Mouse (Mus musculus) forebrain, embryonic 11.5 days (tissue): ENCODE results near the gene Cttn. TPM values are rescaled to one million over a fixed set of nuclear protein-coding genes. Genes with fewer than 3 reads are reported as not detected.

Source experiments
- ATAC-seq: fragments of 200-750 bp; cut with Nextera tagmentation; replicated peaks from 2 replicates; pipeline ENCODE4 v1.8.0; 2017; ENCODE audit warnings: moderate TSS enrichment; ENCODE audit not compliant: low FRiP score
- DNase-seq: peaks from one replicate; pipeline ENCODE4 v3.0.0-alpha.2; 2017; ENCODE audit warnings: low spot score
- H3K27ac ChIP-seq: fragments of 300-500 bp; sonication (generic); 2 replicates; pipeline ENCODE4 v1.5.1; 2014; ENCODE audit warnings: low read depth, low read length
- H3K27me3 ChIP-seq: fragments of 300-500 bp; sonication (generic); 2 replicates; pipeline ENCODE4 v1.6.1; 2014; ENCODE audit warnings: mild to moderate bottlenecking, low read length, mixed read lengths; ENCODE audit not compliant: control insufficient read depth, insufficient read depth
- H3K36me3 ChIP-seq: fragments of 300-500 bp; sonication (generic); 2 replicates; pipeline ENCODE4 v1.6.1; 2014; ENCODE audit warnings: mild to moderate bottlenecking, low read length, moderate library complexity, mixed read lengths; ENCODE audit not compliant: control insufficient read depth, insufficient read depth
- H3K4me1 ChIP-seq: fragments of 300-500 bp; sonication (generic); replicated peaks from 2 replicates; pipeline ENCODE4 v1.6.1; 2014; ENCODE audit warnings: low read length, mixed read lengths; ENCODE audit not compliant: control insufficient read depth, insufficient read depth
- H3K4me2 ChIP-seq: fragments of 300-500 bp; sonication (generic); 2 replicates; pipeline ENCODE4 v1.6.1; 2014; ENCODE audit warnings: low read depth, mild to moderate bottlenecking, low read length, moderate library complexity, mixed read lengths; ENCODE audit not compliant: severe bottlenecking
- H3K4me3 ChIP-seq: fragments of 300-500 bp; sonication (generic); 2 replicates; pipeline ENCODE4 v1.5.1; 2014; ENCODE audit warnings: low read depth, low read length
- H3K9ac ChIP-seq: fragments of 300-500 bp; sonication (generic); 2 replicates; pipeline ENCODE4 v1.6.1; 2014; ENCODE audit warnings: low read length
- H3K9me3 ChIP-seq: fragments of 300-500 bp; sonication (generic); 2 replicates; pipeline ENCODE4 v1.6.1; 2016; ENCODE audit warnings: low read length, mixed read lengths; ENCODE audit not compliant: control insufficient read depth
- WGBS: fragments of 180-500 bp; shearing (Covaris S2); extraction: QIAGEN DNeasy Blood & Tissue Kit; methylation state at CpG from one replicate; pipeline ENCODE4 v1.1.7; 2014; 5-methylcytosine and 5-hydroxymethylcytosine counted together
- polyA plus RNA-seq: library from polyadenylated mRNA; unstranded; fragments of >200 nt; fragmentation: Nextera tagmentation; extraction: Ambion mirVana; gene quantifications from 2 replicates; pipeline ENCODE4 v1.2.1, GENCODE M21; 2014

The Cttn gene
- polyA plus RNA-seq, 1 experiment from 2014 or later: 183 TPM

- DNase-seq: no peak
- Histone ChIP-seq H3K27ac (no peak overlapping the region), H3K9me3 (no peaks in the 10 kb centered on the region), H3K4me2 (no peak overlapping the region), H3K9ac (no peak overlapping the region), H3K4me3 (no peak overlapping the region), H3K36me3 (no peaks in the 10 kb centered on the region), H3K27me3 (no peaks in the 10 kb centered on the region), H3K4me1 (no peaks in the 10 kb centered on the region)
- no peak for ATAC-seq
- WGBS: 80% methylated on average over 4 of the region's 4 CpGs
These were observed 63.1 kb downstream of the Cttn start for GRCm38 (mm10) chr7:144407675-144408074.

- no peak overlapping the region for H3K9ac ChIP-seq
- H3K36me3 ChIP-seq: no peaks in the 10 kb centered on the region
- WGBS: 79% methylated on average over 4 of the region's 4 CpGs
- H3K27me3 ChIP-seq: no peaks in the 10 kb centered on the region
- no peak overlapping the region for H3K4me2 ChIP-seq
- no peaks in the 10 kb centered on the region for H3K4me1 ChIP-seq
- no peak overlapping the region for H3K4me3 ChIP-seq
- no peak for ATAC-seq
- DNase-seq: no peak
- no peak overlapping the region for H3K27ac ChIP-seq
- H3K9me3 ChIP-seq: no peaks in the 10 kb centered on the region
These were observed 68.3 kb downstream of the Cttn start for GRCm38 (mm10) chr7:144402492-144402891.

- WGBS: 83% methylated on average over 6 of the region's 6 CpGs
- H3K36me3 ChIP-seq: no peaks in the 10 kb centered on the region
- no peaks in the 10 kb centered on the region for H3K27me3 ChIP-seq
- no peak overlapping the region for H3K4me2 ChIP-seq
- DNase-seq: no peak
- no peak overlapping the region for H3K4me3 ChIP-seq
- ATAC-seq: no peak
- no peaks in the 10 kb centered on the region for H3K4me1 ChIP-seq
- H3K9me3 ChIP-seq: no peaks in the 10 kb centered on the region
- no peak overlapping the region for H3K9ac ChIP-seq
- no peak overlapping the region for H3K27ac ChIP-seq
These were observed 79.1 kb downstream of the Cttn start for GRCm38 (mm10) chr7:144391727-144392126.

- Histone ChIP-seq H3K4me1 (no peaks in the 10 kb centered on the region), H3K9me3 (no peaks in the 10 kb centered on the region), H3K4me2 (no peak overlapping the region), H3K27me3 (no peaks in the 10 kb centered on the region), H3K27ac (no peak overlapping the region), H3K9ac (no peak overlapping the region), H3K4me3 (no peak overlapping the region), H3K36me3 (no peaks in the 10 kb centered on the region)
- ATAC-seq: no peak
- DNase-seq: no peak
- 53% methylated on average over 8 of the region's 8 CpGs for WGBS
These were observed 80.1 kb downstream of the Cttn start for GRCm38 (mm10) chr7:144390676-144391075.

- no peak overlapping the region for H3K4me2 ChIP-seq
- H3K36me3 ChIP-seq: no peaks in the 10 kb centered on the region
- no peak for DNase-seq
- H3K9ac ChIP-seq: no peak overlapping the region
- no peak overlapping the region for H3K4me3 ChIP-seq
- no peaks in the 10 kb centered on the region for H3K9me3 ChIP-seq
- no peak overlapping the region for H3K27ac ChIP-seq
- 89% methylated on average over 2 of the region's 2 CpGs for WGBS
- no peak for ATAC-seq
- H3K4me1 ChIP-seq: no peaks in the 10 kb centered on the region
- no peaks in the 10 kb centered on the region for H3K27me3 ChIP-seq
These were observed 81.1 kb downstream of the Cttn start for GRCm38 (mm10) chr7:144389704-144390103.

DNA sequence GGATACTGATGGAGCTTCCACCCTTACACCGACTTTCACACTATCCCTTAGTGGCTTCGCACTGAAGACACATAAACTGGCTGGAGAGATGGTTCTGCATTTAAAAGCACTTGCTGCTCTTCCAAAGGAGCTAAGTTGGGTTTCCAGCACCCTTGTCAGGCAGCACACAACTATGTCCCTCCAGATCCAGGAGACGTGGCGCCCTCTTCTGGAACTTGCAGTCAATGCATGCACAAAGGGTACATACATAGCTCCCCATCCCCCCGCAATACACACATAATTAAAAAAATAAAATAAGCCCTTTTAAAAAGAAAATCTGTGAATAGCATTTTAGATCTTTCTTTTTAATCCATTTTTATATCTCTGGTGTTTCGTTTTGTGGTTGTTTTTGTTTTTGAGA lies 83.3 kb downstream of the Cttn start:
- ATAC-seq: no peak
- H3K9ac ChIP-seq: no peak overlapping the region
- no peaks in the 10 kb centered on the region for H3K4me1 ChIP-seq
- no peak overlapping the region for H3K27ac ChIP-seq
- WGBS: 86% methylated on average over 6 of the region's 6 CpGs
- no peaks in the 10 kb centered on the region for H3K9me3 ChIP-seq
- no peak overlapping the region for H3K4me3 ChIP-seq
- H3K27me3 ChIP-seq: no peaks in the 10 kb centered on the region
- DNase-seq: no peak
- no peak overlapping the region for H3K4me2 ChIP-seq
- H3K36me3 ChIP-seq: no peaks in the 10 kb centered on the region

Other genes with a start within 250 kb of the Cttn start
- gene Ppfia1, start 82.7 kb upstream of the Cttn start, polyA plus RNA-seq: 53.0 and 58.3 TPM in 2 replicates
- 10.3 and 10.6 TPM in 2 replicates for gene Fadd, start 111.5 kb upstream of the Cttn start, polyA plus RNA-seq